Mouse (Mus musculus): ENCODE data around the gene 2210407C18Rik. TPM values are rescaled to one million over a fixed set of nuclear protein-coding genes. Genes with fewer than 3 reads are reported as not detected.

2210407C18Rik gene
- polyA plus RNA-seq, 1 experiment = not detected

DNA sequence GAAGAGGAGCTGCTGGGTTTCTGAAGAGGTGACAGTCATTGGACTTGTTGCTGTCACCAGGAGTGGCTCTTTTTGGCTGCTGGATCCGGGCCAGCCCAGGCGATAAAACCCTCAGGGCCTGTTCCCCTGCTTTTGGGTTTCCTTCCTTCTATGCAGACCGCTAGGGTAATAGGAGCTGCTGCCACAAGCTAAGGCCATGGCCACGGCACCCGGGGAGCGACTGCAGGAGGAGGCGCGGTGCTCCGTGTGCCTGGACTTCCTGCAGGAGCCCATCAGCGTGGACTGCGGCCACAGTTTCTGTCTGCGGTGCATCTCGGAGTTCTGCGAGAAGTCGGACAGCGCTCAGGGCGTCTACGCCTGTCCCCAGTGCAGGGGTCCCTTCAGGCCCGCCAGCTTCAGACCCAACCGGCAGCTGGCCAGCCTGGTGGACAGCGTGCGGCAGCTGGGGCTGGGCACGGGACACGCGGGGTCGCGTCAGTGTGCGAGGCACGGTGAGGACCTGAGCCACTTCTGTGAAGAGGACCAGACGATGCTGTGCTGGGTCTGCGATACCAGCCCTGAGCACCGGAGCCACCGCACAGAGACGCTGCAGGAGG, 24.5 kb upstream of the 2210407C18Rik start, which contains the start of gene Trim58:
Gene Trim58, plus strand, starts transcription at position 194 of the 596 bp plus-strand sequence.
- no peaks in the 10 kb centered on the region for H3K36me3 ChIP-seq (ENCODE audit: control insufficient read depth, insufficient read depth, low read length)
- peak within 1 kb of the TSS; percentile 62; the same call in 1 of the 2 replicates for H3K27ac ChIP-seq (ENCODE audit: insufficient read depth, low read length)
- H3K4me1 ChIP-seq (ENCODE audit: control insufficient read depth, insufficient read depth, insufficient read length) = peaks cover 4% of the 10 kb centered on the region; the same call in 1 of the 2 replicates
- 1% methylated on average over 34 of the region's 34 CpGs for WGBS
- H3K27me3 ChIP-seq (ENCODE audit: control insufficient read depth, insufficient read depth, low read length) = peaks cover 5% of the 10 kb centered on the region
- H3K4me3 ChIP-seq (ENCODE audit: extremely low read depth, insufficient read depth, insufficient read length) = peak within 1 kb of the TSS; percentile 37
- TF ChIP-seq POLR2A (IDR thresholded peaks at IDR 0.05; ENCODE audit: low read depth, low read length) = no peak
- no peak for TF ChIP-seq CTCF (IDR thresholded peaks at IDR 0.05; ENCODE audit: extremely low read depth, insufficient read depth, insufficient read length, insufficient replicate concordance)
- DNase-seq (ENCODE audit: low read depth in 1 of 2, low spot score in 2 of 2) = no peak

DNA sequence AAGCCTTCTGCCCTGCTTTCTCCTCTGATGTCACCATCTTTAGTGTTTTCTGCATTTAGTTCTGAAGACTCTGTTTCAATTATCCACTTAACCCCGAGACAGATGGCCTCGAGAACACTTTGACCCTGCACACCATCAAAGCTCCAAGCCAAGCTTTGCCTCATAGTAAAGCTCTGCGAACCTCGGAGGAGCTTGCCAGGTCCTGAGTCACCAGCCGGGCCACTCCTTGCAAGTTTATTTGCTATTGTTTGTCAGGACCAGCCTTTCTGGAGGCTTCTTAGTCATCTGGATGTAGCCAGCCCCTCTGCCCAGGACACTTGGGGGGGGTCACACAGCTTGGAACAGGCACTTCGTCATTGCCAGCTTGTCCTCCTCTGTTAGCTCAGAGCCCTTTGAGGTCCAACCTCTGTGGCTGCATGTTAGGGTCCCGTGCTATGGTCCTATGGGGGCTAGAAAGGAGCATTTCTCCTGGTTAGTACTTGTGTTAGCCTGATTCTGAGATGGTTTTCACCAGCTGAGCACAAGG, 22.4 kb upstream of the 2210407C18Rik start:
- Histone ChIP-seq H3K36me3 (ENCODE audit: control insufficient read depth, insufficient read depth, low read length) (no peaks in the 10 kb centered on the region), H3K27ac (ENCODE audit: insufficient read depth, low read length) (no peak overlapping the region), H3K4me1 (ENCODE audit: control insufficient read depth, insufficient read depth, insufficient read length) (peaks cover 4% of the 10 kb centered on the region; the same call in 1 of the 2 replicates), H3K4me3 (ENCODE audit: extremely low read depth, insufficient read depth, insufficient read length) (no peak overlapping the region), H3K27me3 (ENCODE audit: control insufficient read depth, insufficient read depth, low read length) (peaks cover 5% of the 10 kb centered on the region)
- DNase-seq (ENCODE audit: low read depth in 1 of 2, low spot score in 2 of 2) = no peak
- WGBS = 86% methylated on average over 7 of the region's 7 CpGs
- TF ChIP-seq POLR2A (IDR thresholded peaks at IDR 0.05; ENCODE audit: low read depth, low read length) (no peak), CTCF (IDR thresholded peaks at IDR 0.05; ENCODE audit: extremely low read depth, insufficient read depth, insufficient read length, insufficient replicate concordance) (no peak)

DNA sequence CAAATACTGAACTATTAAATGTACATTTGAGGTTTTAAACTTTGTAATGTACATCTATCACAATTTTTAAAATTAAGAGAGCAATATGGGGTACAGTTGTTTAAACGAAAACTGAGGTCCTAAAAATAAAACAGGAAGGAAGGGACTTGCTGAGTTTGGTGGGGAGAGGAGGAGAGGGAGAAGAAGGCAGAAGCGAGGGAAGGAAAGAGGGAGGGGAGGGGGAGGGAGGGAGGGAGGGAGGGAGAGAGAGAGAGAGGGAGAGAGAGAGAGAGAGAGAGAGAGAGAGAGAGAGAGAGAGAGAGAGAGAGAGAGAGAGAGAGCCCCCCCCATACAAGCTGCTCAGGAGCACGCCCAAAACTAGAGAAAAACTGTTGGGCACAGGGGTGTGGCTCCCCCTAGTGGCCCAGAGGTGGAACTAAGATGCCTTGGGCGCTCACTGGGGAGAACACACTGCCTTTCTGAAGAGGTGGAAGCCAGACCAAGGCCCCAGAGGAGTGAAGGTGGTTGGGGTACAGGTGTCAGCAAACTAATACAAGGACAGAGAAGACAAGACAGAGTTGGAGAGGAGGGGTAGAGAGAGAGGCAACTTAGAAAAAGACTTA, 20.6 kb upstream of the 2210407C18Rik start:
- peak; percentile 22 to 24 for DNase-seq (ENCODE audit: low read depth in 1 of 2, low spot score in 2 of 2)
- Histone ChIP-seq H3K4me1 (ENCODE audit: control insufficient read depth, insufficient read depth, insufficient read length) (peaks cover 4% of the 10 kb centered on the region; the same call in 1 of the 2 replicates), H3K27ac (ENCODE audit: insufficient read depth, low read length) (no peak overlapping the region)

DNA sequence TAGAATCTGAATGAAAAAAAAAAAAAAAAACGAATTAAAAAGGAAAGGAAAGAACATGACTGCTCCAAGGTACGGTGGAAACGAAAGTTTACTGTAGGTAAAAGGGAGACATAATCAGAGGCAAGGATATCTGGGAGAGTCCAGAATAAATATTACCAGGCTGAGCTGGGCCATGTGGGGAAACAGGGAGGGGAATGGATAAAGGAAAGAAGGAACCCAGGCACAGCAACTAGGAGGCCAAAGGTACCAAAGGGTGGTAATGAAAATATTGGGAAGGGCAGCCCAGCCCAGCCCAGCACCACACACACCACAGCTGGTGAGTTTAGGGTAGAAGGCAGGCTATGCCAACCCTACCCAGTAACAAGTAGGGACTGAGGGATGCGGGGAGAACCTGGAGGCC, 19.0 kb upstream of the 2210407C18Rik start:
- Histone ChIP-seq H3K4me1 (ENCODE audit: control insufficient read depth, insufficient read depth, insufficient read length) (no peaks in the 10 kb centered on the region), H3K27ac (ENCODE audit: insufficient read depth, low read length) (no peak overlapping the region), H3K4me3 (ENCODE audit: extremely low read depth, insufficient read depth, insufficient read length) (no peak overlapping the region), H3K36me3 (ENCODE audit: control insufficient read depth, insufficient read depth, low read length) (no peaks in the 10 kb centered on the region), H3K27me3 (ENCODE audit: control insufficient read depth, insufficient read depth, low read length) (no peaks in the 10 kb centered on the region)
- TF ChIP-seq POLR2A (IDR thresholded peaks at IDR 0.05; ENCODE audit: low read depth, low read length) (no peak), CTCF (IDR thresholded peaks at IDR 0.05; ENCODE audit: extremely low read depth, insufficient read depth, insufficient read length, insufficient replicate concordance) (no peak)
- 60% methylated on average over 4 of the region's 4 CpGs for WGBS
- DNase-seq (ENCODE audit: low read depth in 1 of 2, low spot score in 2 of 2) = no peak

More for the DNA sequence above, 20.6 kb upstream of the 2210407C18Rik start:
- no peak for TF ChIP-seq POLR2A (IDR thresholded peaks at IDR 0.05; ENCODE audit: low read depth, low read length)
- peak; percentile 85; the same call in 1 of the 2 replicates for TF ChIP-seq CTCF (IDR thresholded peaks at IDR 0.05; ENCODE audit: extremely low read depth, insufficient read depth, insufficient read length, insufficient replicate concordance)
- no peaks in the 10 kb centered on the region for H3K36me3 ChIP-seq (ENCODE audit: control insufficient read depth, insufficient read depth, low read length)
- H3K4me3 ChIP-seq (ENCODE audit: extremely low read depth, insufficient read depth, insufficient read length) = no peak overlapping the region
- WGBS = 5% methylated on average over 3 of the region's 4 CpGs
- peaks cover 5% of the 10 kb centered on the region for H3K27me3 ChIP-seq (ENCODE audit: control insufficient read depth, insufficient read depth, low read length)

DNA sequence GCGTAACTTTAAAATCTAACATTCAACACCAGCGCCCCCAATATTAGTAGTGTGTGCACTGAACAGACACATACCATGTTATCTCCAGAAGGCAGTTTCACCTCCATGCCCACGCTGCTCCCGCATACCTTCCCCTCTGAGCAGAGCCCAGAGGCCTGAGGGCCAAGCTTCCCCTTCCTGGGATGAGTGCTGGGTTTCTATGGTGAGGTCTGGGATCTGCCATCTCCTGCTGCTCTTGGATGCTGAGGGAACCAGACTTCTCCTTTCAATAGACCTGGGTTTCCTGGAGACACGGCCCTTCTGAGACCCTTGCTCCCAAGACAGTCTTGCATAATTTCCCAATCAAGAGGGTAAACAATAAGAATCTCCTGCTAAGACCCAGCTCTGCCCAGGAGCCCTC, 14.5 kb upstream of the 2210407C18Rik start, which contains the start of gene Olfr323:
Gene Olfr323, minus strand, starts transcription at position 101 of the 400 bp plus-strand sequence.
- WGBS = 75% methylated on average over 5 of the region's 5 CpGs

DNA sequence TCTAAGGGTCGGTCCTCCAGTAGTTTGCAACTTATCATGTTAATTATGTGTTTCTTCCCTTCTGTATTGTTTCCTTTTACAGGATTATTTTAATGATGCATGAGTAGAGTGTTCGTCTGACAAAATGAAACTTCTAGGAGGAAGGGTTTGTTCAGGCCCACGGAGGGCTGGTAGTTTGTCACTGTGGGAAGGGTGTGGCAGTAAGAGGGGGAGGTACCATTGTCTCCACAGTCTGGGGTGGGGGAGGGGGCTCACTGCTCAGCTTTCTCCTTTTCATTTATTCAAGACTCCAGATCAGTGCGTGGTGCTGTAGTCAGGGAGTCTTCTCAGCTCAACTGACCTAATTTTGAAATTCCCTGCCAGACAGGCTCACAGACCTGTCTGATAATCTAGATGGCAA, 10.3 kb upstream of the 2210407C18Rik start:
- H3K27me3 ChIP-seq (ENCODE audit: control insufficient read depth, insufficient read depth, low read length) = no peaks in the 10 kb centered on the region
- no peak overlapping the region for H3K27ac ChIP-seq (ENCODE audit: insufficient read depth, low read length)
- no peak for TF ChIP-seq POLR2A (IDR thresholded peaks at IDR 0.05; ENCODE audit: low read depth, low read length)
- H3K4me3 ChIP-seq (ENCODE audit: extremely low read depth, insufficient read depth, insufficient read length) = no peak overlapping the region
- H3K4me1 ChIP-seq (ENCODE audit: control insufficient read depth, insufficient read depth, insufficient read length) = no peaks in the 10 kb centered on the region
- no peaks in the 10 kb centered on the region for H3K36me3 ChIP-seq (ENCODE audit: control insufficient read depth, insufficient read depth, low read length)
- DNase-seq (ENCODE audit: low read depth in 1 of 2, low spot score in 2 of 2) = no peak
- 48% methylated on average over 4 of the region's 4 CpGs for WGBS

More for the DNA sequence above, 14.5 kb upstream of the 2210407C18Rik start, which contains the start of gene Olfr323:
- DNase-seq (ENCODE audit: low read depth in 1 of 2, low spot score in 2 of 2) = no peak
- Histone ChIP-seq H3K36me3 (ENCODE audit: control insufficient read depth, insufficient read depth, low read length) (no peaks in the 10 kb centered on the region), H3K4me1 (ENCODE audit: control insufficient read depth, insufficient read depth, insufficient read length) (no peaks in the 10 kb centered on the region), H3K27me3 (ENCODE audit: control insufficient read depth, insufficient read depth, low read length) (no peaks in the 10 kb centered on the region), H3K4me3 (ENCODE audit: extremely low read depth, insufficient read depth, insufficient read length) (no peak within 1 kb of the TSS), H3K27ac (ENCODE audit: insufficient read depth, low read length) (no peak within 1 kb of the TSS)
- TF ChIP-seq POLR2A (IDR thresholded peaks at IDR 0.05; ENCODE audit: low read depth, low read length) (no peak), CTCF (IDR thresholded peaks at IDR 0.05; ENCODE audit: extremely low read depth, insufficient read depth, insufficient read length, insufficient replicate concordance) (no peak)
